Mouse (Mus musculus) megakaryocyte, embryonic 14.5 days (primary cell): Measurements from ENCODE around the gene Hoxb5.

Experiments used
- FLI1 ChIP-seq: IDR thresholded peaks from 2 replicates; pipeline ENCODE4 v1.6.1; 2012; ENCODE audit warnings: low read length, inconsistent platforms, mixed read lengths
- GATA1 ChIP-seq: IDR thresholded peaks from 3 replicates; pipeline ENCODE4 v1.6.1; 2012; ENCODE audit warnings: mixed read lengths, low read length, inconsistent platforms, borderline replicate concordance

- TF ChIP-seq GATA1 (no peak), FLI1 (no peak)
Measured at GRCm38 (mm10) chr11:96319910-96320309, 16.8 kb downstream of the Hoxb5 start.
